Mouse (Mus musculus) heart, adult 18-20 months (tissue): ENCODE results near the gene Slc9a6. TPM values are rescaled to one million over a fixed set of nuclear protein-coding genes. Genes with fewer than 3 reads are reported as not detected.

Experiments
- DNase-seq, 2 experiments: peaks; one replicate each; pipeline ENCODE4 v3.0.0; 2021 to 2022; ENCODE audit warnings: mixed read lengths in 1 of 2
- long read RNA-seq, 2 experiments: library from polyadenylated mRNA; stranded (forward); transcript quantifications; one replicate each; pipeline ENCODE4 v2.0.0; 2021
- total RNA-seq, 2 experiments: library from RNA; stranded (reverse); gene quantifications; 2 replicates each; pipeline ENCODE4 v1.2.3; 2021

Gene Slc9a6
- 10 to 100 TPM; 23.5 to 26.9 TPM for total RNA-seq
- long read RNA-seq, experiment 1, full-length matches to known transcripts = 5 of 8 reads
- long read RNA-seq, experiment 1, partial matches to known transcripts = 0 of 8 reads
- long read RNA-seq, experiment 1, other reads (novel, unspliced or antisense) = 3 of 8 reads
- long read RNA-seq, experiment 2, full-length matches to known transcripts = 1 of 4 reads
- long read RNA-seq, experiment 2, partial matches to known transcripts = 0 of 4 reads
- long read RNA-seq, experiment 2, other reads (novel, unspliced or antisense) = 3 of 4 reads

- DNase-seq = peak; percentile 74 to 86
Measured at GRCm38 (mm10) chrX:56609623-56610317, at the start of gene Slc9a6. TSS of gene Slc9a6 (plus strand) at chrX:56609757.

- DNase-seq = peak in 1 of 2 experiments; percentile 18
Measured at GRCm38 (mm10) chrX:56572465-56572864, 37.1 kb upstream of the Slc9a6 start.

- DNase-seq = no peak
Measured at GRCm38 (mm10) chrX:56578200-56578599, 31.4 kb upstream of the Slc9a6 start.

GRCm38 (mm10) chrX:56597219-56597886 lies 12.2 kb upstream of the Slc9a6 start:
- DNase-seq = peak in 1 of 2 experiments; percentile 9

GRCm38 (mm10) chrX:56597887-56598640 lies 11.5 kb upstream of the Slc9a6 start, which contains the start of gene Mmgt1:
TSS of gene Mmgt1 (minus strand) at chrX:56598069.
- peak; percentile 90 to 97 for DNase-seq

GRCm38 (mm10) chrX:56606536-56606935 lies 3.0 kb upstream of the Slc9a6 start:
- DNase-seq = no peak

- no peak for DNase-seq
Measured at GRCm38 (mm10) chrX:56607032-56607710, 2.4 kb upstream of the Slc9a6 start.

GRCm38 (mm10) chrX:56609285-56609622 lies 303 bp upstream of the Slc9a6 start:
- no peak for DNase-seq

GRCm38 (mm10) chrX:56610318-56610694 lies 749 bp downstream of the Slc9a6 start:
- DNase-seq = no peak

- no peak for DNase-seq
Measured at GRCm38 (mm10) chrX:56615236-56615635, 5.7 kb downstream of the Slc9a6 start.

GRCm38 (mm10) chrX:56636185-56636584 lies 26.6 kb downstream of the Slc9a6 start:
- DNase-seq = no peak

GRCm38 (mm10) chrX:56640066-56640465 lies 30.5 kb downstream of the Slc9a6 start:
- no peak for DNase-seq

- DNase-seq = peak in 1 of 2 experiments; percentile 57
Measured at GRCm38 (mm10) chrX:56649549-56650354, 40.2 kb downstream of the Slc9a6 start.

- no peak for DNase-seq
Measured at GRCm38 (mm10) chrX:56650355-56650652, 40.7 kb downstream of the Slc9a6 start.

GRCm38 (mm10) chrX:56650885-56651284 lies 41.3 kb downstream of the Slc9a6 start:
- DNase-seq = peak; percentile 54 to 64

- peak; percentile 82 to 89 for DNase-seq
Measured at GRCm38 (mm10) chrX:56651738-56652137, 42.2 kb downstream of the Slc9a6 start.

GRCm38 (mm10) chrX:56655686-56656085 lies 46.1 kb downstream of the Slc9a6 start:
- no peak for DNase-seq

- no peak for DNase-seq
Measured at GRCm38 (mm10) chrX:56659286-56659685, 49.7 kb downstream of the Slc9a6 start.

GRCm38 (mm10) chrX:56661143-56661542 lies 51.6 kb downstream of the Slc9a6 start:
- DNase-seq = no peak

GRCm38 (mm10) chrX:56662316-56662715 lies 52.8 kb downstream of the Slc9a6 start:
- DNase-seq = no peak

- DNase-seq = no peak
Measured at GRCm38 (mm10) chrX:56663377-56663776, 53.8 kb downstream of the Slc9a6 start.
